Mouse (Mus musculus): ENCODE measurements around the gene Arhgap20.

GRCm38 (mm10) chr9:51799156-51799555, 34.0 kb downstream of the Arhgap20 start:
- TF ChIP-seq CTCF (IDR thresholded peaks at IDR 0.05; ENCODE audit: low read depth) (no peak), EP300 (IDR thresholded peaks at IDR 0.05; ENCODE audit: low read depth) (no peak)
